Mouse (Mus musculus) kidney, postnatal 0 days (tissue): ENCODE data around the gene Ptpra. TPM values are rescaled to one million over a fixed set of nuclear protein-coding genes. Genes with fewer than 3 reads are reported as not detected.
"Not testable (repeated sequence)": the region's sequence is repeated elsewhere in the genome, so short reads cannot be mapped to it uniquely, and the experiment has no call there.

Experiments
- ATAC-seq: fragments of 200-750 bp; cut with Nextera tagmentation; replicated peaks from 2 replicates; pipeline ENCODE4 v1.8.0; 2017; ENCODE audit warnings: low read depth, moderate number of reproducible peaks, moderate TSS enrichment, moderate library complexity; ENCODE audit not compliant: low FRiP score
- DNase-seq: peaks from one replicate; pipeline ENCODE4 v3.0.0-alpha.2; 2016; ENCODE audit warnings: low spot score
- H3K27ac ChIP-seq: fragments of 300-500 bp; sonication (generic); 2 replicates; pipeline ENCODE4 v1.5.1; 2014; ENCODE audit warnings: mild to moderate bottlenecking
- H3K27me3 ChIP-seq: fragments of 300-500 bp; sonication (generic); 2 replicates; pipeline ENCODE4 v1.6.1; 2014; ENCODE audit warnings: low read length, mixed read lengths; ENCODE audit not compliant: insufficient read depth
- H3K36me3 ChIP-seq: fragments of 300-500 bp; sonication (generic); 2 replicates; pipeline ENCODE4 v1.6.1; 2014; ENCODE audit warnings: low read length, mixed read lengths; ENCODE audit not compliant: insufficient read depth
- H3K4me1 ChIP-seq: fragments of 300-500 bp; sonication (generic); replicated peaks from 2 replicates; pipeline ENCODE4 v1.6.1; 2014; ENCODE audit warnings: antibody characterized with exemption, low read length, mixed read lengths; ENCODE audit not compliant: insufficient read depth
- H3K4me2 ChIP-seq: fragments of 300-500 bp; sonication (generic); 2 replicates; pipeline ENCODE4 v1.6.1; 2014; ENCODE audit warnings: mild to moderate bottlenecking, low read length, moderate library complexity, mixed read lengths
- H3K4me3 ChIP-seq: fragments of 300-500 bp; sonication (generic); replicated peaks from 2 replicates; pipeline ENCODE4 v1.5.1; 2014; ENCODE audit warnings: low read depth, low read length
- H3K9ac ChIP-seq: fragments of 300-500 bp; sonication (generic); 2 replicates; pipeline ENCODE4 v1.6.1; 2014; ENCODE audit warnings: low read depth, low read length
- H3K9me3 ChIP-seq: fragments of 300-500 bp; sonication (generic); replicated peaks from 2 replicates; pipeline ENCODE4 v1.6.1; 2016; ENCODE audit warnings: low read length, inconsistent platforms, mixed read lengths
- CTCF ChIP-seq: IDR thresholded peaks from 2 replicates; pipeline ENCODE4 v1.5.1; 2016; ENCODE audit warnings: antibody characterized with exemption, low read depth, mild to moderate bottlenecking, moderate library complexity
- WGBS: fragments of 180-500 bp; shearing (Covaris S2); extraction: QIAGEN DNeasy Blood & Tissue Kit; methylation state at CpG from one replicate; pipeline ENCODE4 v1.1.7; 2014; 5-methylcytosine and 5-hydroxymethylcytosine counted together
- polyA plus RNA-seq: library from polyadenylated mRNA; unstranded; fragments of >200 nt; fragmentation: Nextera tagmentation; extraction: Ambion mirVana; gene quantifications from 2 replicates; pipeline ENCODE4 v1.2.1, GENCODE M21; 2015

Gene Ptpra
- polyA plus RNA-seq, 1 experiment from 2014 or later: 80.3 TPM

DNA sequence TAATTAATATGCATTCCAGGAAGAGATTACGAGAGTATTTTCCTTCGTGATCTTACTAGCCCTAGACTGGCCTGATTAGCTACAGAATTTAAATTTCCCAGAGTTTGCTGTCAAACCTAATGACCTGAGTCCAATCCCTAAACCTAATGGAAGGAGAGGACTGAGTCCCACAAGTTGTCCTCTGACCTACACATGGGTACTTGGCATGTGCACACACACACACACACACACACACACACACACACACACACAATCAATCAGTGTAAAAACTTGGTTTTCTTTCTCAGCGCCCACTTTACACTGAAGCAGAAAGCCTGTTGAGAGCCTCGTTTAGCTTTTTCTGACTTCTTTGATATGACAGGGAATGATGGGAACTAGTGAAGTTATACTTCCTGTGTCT lies 41.1 kb downstream of the Ptpra start:
- 51% methylated on average over 4 of the region's 4 CpGs for WGBS
- no peak for TF ChIP-seq CTCF
- ATAC-seq (no peak), DNase-seq (no peak)
- Histone ChIP-seq H3K27ac (no peak overlapping the region), H3K4me3 (no peak overlapping the region), H3K9ac (no peak overlapping the region), H3K4me2 (no peak overlapping the region), H3K27me3 (no peaks in the 10 kb centered on the region), H3K4me1 (0 out of 2 replicates have a peak, but pooled peaks cover 5% of the 10 kb centered on the region), H3K9me3 (no peaks in the 10 kb centered on the region), H3K36me3 (no peaks in the 10 kb centered on the region)

DNA sequence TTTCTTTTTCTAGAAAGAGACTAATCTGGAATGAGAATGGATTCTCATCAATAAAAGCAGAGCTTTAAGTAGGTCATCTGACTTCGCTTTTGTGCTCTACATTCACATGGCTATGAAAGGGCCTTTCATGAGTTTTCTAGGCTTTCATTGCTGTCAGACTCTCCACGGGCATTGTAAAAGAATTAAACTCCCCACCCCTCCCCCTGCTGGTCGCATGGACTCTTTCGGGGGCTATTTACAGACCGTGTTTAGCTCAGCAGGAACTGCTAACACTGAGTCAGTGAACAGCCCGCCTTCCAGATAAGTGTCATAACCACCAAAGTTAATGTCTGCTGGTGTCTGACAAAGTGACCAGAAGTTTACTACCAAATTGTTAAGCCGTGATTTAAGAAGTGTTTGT lies 41.5 kb downstream of the Ptpra start:
- Histone ChIP-seq H3K27ac (no peak overlapping the region), H3K4me3 (no peak overlapping the region), H3K27me3 (no peaks in the 10 kb centered on the region), H3K4me1 (0 out of 2 replicates have a peak, but pooled peaks cover 5% of the 10 kb centered on the region), H3K9ac (no peak overlapping the region), H3K4me2 (no peak overlapping the region), H3K9me3 (no peaks in the 10 kb centered on the region), H3K36me3 (no peaks in the 10 kb centered on the region)
- TF ChIP-seq CTCF: peak; percentile 31; the same call in 1 of the 2 replicates
- WGBS: 35% methylated on average over 7 of the region's 7 CpGs
- peak; percentile 29 for DNase-seq
- ATAC-seq: no peak

DNA sequence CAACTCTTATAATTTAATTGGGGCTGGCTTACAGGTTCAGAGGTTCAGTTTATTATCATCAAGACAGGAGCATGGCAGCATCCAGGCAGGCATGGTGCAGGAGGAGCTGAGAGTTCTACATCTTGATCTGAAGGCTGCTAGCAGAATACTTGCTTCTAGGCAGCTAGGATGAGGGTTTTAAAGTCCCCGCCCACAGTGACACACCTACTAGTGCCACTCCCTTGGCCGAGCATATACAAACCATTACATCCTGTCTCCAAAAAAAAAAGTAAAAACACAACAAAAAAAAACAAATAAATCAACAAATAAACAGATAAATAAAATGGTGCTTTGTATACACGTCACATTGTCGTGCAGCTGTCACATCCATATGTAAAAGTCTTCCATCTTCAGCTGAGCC lies 45.0 kb downstream of the Ptpra start:
- not testable (repeated sequence) for H3K36me3 ChIP-seq, ATAC-seq, H3K4me3 ChIP-seq, DNase-seq, H3K27ac ChIP-seq, H3K27me3 ChIP-seq, H3K4me2 ChIP-seq, H3K9ac ChIP-seq, H3K4me1 ChIP-seq, H3K9me3 ChIP-seq
- 88% methylated on average over 4 of the region's 4 CpGs for WGBS

DNA sequence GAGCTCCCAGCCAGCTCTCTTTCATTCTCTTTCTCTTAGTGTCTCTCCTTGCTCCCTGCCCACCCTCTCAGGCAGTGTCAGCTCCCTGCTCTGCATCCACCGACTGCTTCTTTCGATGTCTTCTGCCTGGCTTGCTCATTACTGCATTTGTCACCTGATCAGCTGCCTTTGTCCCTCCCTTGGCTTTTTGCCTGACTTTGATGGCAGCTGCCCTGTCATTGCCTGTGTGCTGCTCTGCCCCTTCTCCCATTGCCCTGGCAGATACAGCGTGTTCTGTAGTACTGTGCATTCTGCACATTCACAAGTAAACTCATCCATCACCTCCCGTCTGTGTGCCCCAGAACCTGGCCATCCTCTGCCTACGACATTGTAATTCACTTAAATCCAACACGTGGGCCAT lies 46.0 kb downstream of the Ptpra start:
- ATAC-seq (no peak), DNase-seq (peak; percentile 45)
- H3K27ac ChIP-seq: no peak overlapping the region
- 34% methylated on average over 6 of the region's 6 CpGs for WGBS
- no peaks in the 10 kb centered on the region for H3K4me1 ChIP-seq
- H3K9me3 ChIP-seq: no peaks in the 10 kb centered on the region
- TF ChIP-seq CTCF: no peak
- H3K4me2 ChIP-seq: no peak overlapping the region
- no peaks in the 10 kb centered on the region for H3K36me3 ChIP-seq
- H3K4me3 ChIP-seq: no peak overlapping the region
- H3K9ac ChIP-seq: no peak overlapping the region
- no peaks in the 10 kb centered on the region for H3K27me3 ChIP-seq

DNA sequence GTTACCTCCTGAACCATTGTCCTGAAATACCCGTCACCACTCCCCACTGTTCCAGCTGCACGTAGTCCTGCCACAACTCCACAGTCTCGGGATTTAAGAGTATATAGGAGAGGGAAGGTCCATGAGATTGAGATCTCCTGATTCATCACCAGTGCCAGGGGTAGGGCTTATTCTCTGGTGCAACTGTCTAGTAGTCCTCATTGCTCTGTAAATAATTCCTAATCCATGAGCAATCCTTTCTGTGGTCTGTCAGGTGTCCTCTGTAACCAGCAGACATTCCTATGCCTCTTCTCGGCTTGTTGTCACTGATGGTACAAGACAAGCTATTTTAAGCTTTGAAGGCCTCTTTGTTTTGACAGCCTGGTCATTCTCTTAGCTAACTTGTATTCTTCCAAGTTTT lies 46.9 kb downstream of the Ptpra start:
- 71% methylated on average over 4 of the region's 4 CpGs for WGBS
- ATAC-seq (no peak), DNase-seq (no peak)
- no peak overlapping the region for H3K4me2 ChIP-seq
- H3K9me3 ChIP-seq: no peaks in the 10 kb centered on the region
- no peak overlapping the region for H3K9ac ChIP-seq
- H3K4me3 ChIP-seq: no peak overlapping the region
- no peaks in the 10 kb centered on the region for H3K36me3 ChIP-seq
- TF ChIP-seq CTCF: no peak
- H3K27ac ChIP-seq: no peak overlapping the region
- H3K4me1 ChIP-seq: no peaks in the 10 kb centered on the region
- H3K27me3 ChIP-seq: no peaks in the 10 kb centered on the region

DNA sequence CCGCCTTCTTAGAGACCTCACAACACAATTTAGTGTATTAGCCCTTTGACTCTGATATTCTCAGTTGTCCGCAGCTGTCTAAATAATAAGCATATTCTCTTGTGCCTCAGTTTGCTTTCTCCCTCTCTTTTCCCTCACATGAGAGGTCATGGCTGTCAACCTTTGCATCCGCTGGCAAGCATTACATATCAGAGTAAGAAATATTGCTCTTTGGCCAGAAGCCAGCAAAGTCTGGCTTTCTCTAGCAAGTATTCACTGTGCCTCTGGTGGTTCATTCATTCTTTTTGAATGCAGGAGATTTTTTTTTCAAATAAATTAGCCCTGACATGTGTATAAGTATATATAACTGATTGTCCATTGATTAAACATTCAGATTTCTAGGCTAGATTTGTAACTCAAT lies 49.5 kb downstream of the Ptpra start:
- H3K9ac ChIP-seq: no peak overlapping the region
- no peak overlapping the region for H3K4me3 ChIP-seq
- ATAC-seq: no peak
- no peak overlapping the region for H3K4me2 ChIP-seq
- DNase-seq: peak; percentile 44
- H3K9me3 ChIP-seq: no peaks in the 10 kb centered on the region
- no peaks in the 10 kb centered on the region for H3K4me1 ChIP-seq
- no peak overlapping the region for H3K27ac ChIP-seq
- WGBS: 50% methylated on average over 3 of the region's 3 CpGs
- peaks cover 2% of the 10 kb centered on the region; the same call in 1 of the 2 replicates for H3K36me3 ChIP-seq
- no peak for TF ChIP-seq CTCF
- no peaks in the 10 kb centered on the region for H3K27me3 ChIP-seq

DNA sequence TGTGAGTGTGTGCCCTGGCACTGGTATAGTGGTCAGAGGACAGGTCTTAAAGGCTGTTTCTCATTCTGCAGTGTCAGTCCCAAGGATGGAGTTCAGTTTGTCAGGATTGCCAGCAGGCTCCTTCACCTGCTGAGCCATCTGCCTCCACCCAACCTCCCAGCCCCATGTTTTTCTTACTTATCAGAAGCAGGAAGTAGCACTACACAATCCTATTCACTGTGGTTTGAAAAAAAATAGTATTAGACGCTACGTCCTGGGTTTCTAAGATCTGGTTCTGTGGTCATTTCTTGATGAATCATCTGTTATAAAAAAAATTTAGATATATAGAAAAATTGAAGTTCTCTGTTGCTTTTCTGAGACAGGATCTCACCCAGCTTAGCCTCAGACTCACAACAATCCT lies 51.5 kb downstream of the Ptpra start:
- Histone ChIP-seq H3K9ac (no peak overlapping the region), H3K4me3 (no peak overlapping the region), H3K4me2 (no peak overlapping the region), H3K27ac (no peak overlapping the region), H3K9me3 (no peaks in the 10 kb centered on the region), H3K36me3 (peaks cover 2% of the 10 kb centered on the region; the same call in 1 of the 2 replicates), H3K4me1 (no peaks in the 10 kb centered on the region), H3K27me3 (no peaks in the 10 kb centered on the region)
- ATAC-seq (no peak), DNase-seq (no peak)
- TF ChIP-seq CTCF: no peak
- 75% methylated on average over 2 of the region's 2 CpGs for WGBS

DNA sequence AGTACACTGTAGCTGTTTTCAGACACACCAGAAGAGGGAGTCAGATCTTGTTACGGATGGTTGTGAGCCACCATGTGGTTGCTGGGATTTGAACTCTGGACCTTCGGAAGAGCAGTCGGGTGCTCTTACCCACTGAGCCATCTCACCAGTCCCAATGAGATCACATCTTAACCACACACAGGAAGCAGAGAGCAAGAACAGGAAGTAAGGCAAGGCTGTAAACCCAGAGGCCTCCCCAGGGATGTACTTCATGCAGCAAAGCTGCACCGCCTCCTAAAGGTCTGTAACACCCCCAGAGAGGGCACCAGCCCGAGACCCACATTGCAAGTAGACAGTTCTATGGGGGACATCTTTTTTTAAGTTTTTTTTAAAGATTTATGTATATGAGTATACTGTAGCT lies 61.5 kb downstream of the Ptpra start:
- 87% methylated on average over 5 of the region's 5 CpGs for WGBS
- not testable (repeated sequence) for DNase-seq, H3K27ac ChIP-seq, H3K4me2 ChIP-seq, H3K27me3 ChIP-seq, H3K4me1 ChIP-seq, H3K9me3 ChIP-seq, H3K4me3 ChIP-seq, H3K36me3 ChIP-seq, H3K9ac ChIP-seq, ATAC-seq
